Mouse (Mus musculus) ES-Bruce4 (cell line): ENCODE results near the gene Iqcf6. TPM values are rescaled to one million over a fixed set of nuclear protein-coding genes. Genes with fewer than 3 reads are reported as not detected.

ENCODE experiments used
- H3K27ac ChIP-seq: 2 replicates; pipeline ENCODE4 v1.5.1; 2012; ENCODE audit warnings: low read length, inconsistent platforms; ENCODE audit not compliant: insufficient read depth
- H3K27me3 ChIP-seq: 2 replicates; pipeline ENCODE4 v1.6.1; 2012; ENCODE audit warnings: mild to moderate bottlenecking, low read length, inconsistent platforms; ENCODE audit not compliant: control insufficient read depth, poor library complexity, insufficient read depth, severe bottlenecking
- H3K36me3 ChIP-seq: 2 replicates; pipeline ENCODE4 v1.6.1; 2012; ENCODE audit warnings: inconsistent platforms, mild to moderate bottlenecking, low read length, moderate library complexity; ENCODE audit not compliant: control insufficient read depth, poor library complexity, insufficient read depth, severe bottlenecking
- H3K4me1 ChIP-seq: one replicate; pipeline ENCODE4 v1.8.1; 2011; ENCODE audit warnings: low read length; ENCODE audit not compliant: control insufficient read depth, insufficient read depth
- H3K4me3 ChIP-seq: 2 replicates; pipeline ENCODE4 v1.5.1; 2011; ENCODE audit warnings: low read depth, mild to moderate bottlenecking, low read length
- H3K9ac ChIP-seq: 2 replicates; pipeline ENCODE4 v1.6.1; 2012; ENCODE audit warnings: low read depth, mild to moderate bottlenecking, inconsistent platforms; ENCODE audit not compliant: poor library complexity, severe bottlenecking
- H3K9me3 ChIP-seq: replicated peaks from 2 replicates; pipeline ENCODE4 v1.6.1; 2012; ENCODE audit warnings: mild to moderate bottlenecking, low read length, inconsistent platforms; ENCODE audit not compliant: control insufficient read depth, poor library complexity, insufficient read depth, severe bottlenecking
- CTCF ChIP-seq: IDR thresholded peaks from one replicate; pipeline ENCODE4 v1.8.1; 2011; ENCODE audit warnings: low read depth, low read length
- EP300 ChIP-seq: IDR thresholded peaks from 2 replicates; pipeline ENCODE4 v1.6.1; 2011; ENCODE audit warnings: low read depth, low read length; ENCODE audit not compliant: insufficient read depth
- POLR2A ChIP-seq: IDR thresholded peaks from one replicate; pipeline ENCODE4 v1.8.1; 2011; ENCODE audit warnings: low read length; ENCODE audit not compliant: insufficient read depth
- polyA plus RNA-seq: library from polyadenylated mRNA; stranded (reverse); fragments of >200 nt; gene quantifications from 2 replicates; pipeline ENCODE4 v1.2.4, GENCODE M21; 2011; ENCODE audit warnings: low read depth; ENCODE audit not compliant: missing spikeins, insufficient read depth, insufficient read length

Iqcf6 gene
- polyA plus RNA-seq, 1 experiment: not detected

DNA sequence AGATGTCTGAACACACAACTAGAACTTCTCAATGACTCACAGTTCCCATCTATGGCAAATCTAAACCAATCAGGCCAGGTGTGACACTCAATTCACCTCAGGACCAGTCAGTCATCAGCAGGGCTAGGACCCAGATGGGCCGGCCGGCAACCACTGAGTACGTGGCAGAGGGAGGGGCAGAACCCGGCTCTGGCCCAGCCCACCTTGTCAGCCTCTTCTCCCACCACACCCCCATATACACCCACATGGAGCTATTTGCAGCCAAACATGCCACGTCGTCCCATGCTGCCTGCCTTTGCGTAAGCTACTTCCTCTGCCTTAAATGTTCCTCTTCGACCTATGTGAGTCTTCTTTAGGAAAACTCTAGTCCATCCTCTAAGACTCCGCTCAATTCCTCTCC, 49.6 kb downstream of the Iqcf6 start:
- Histone ChIP-seq H3K4me3 (no peak overlapping the region), H3K27me3 (no peaks in the 10 kb centered on the region), H3K27ac (no peak overlapping the region), H3K9me3 (no peaks in the 10 kb centered on the region), H3K9ac (no peak overlapping the region), H3K36me3 (peaks cover 28% of the 10 kb centered on the region), H3K4me1 (no peaks in the 10 kb centered on the region)
- TF ChIP-seq EP300: no peak
- TF ChIP-seq CTCF: no peak
- no peak for TF ChIP-seq POLR2A

GRCm38 (mm10) chr9:106676571-106676970, 50.2 kb downstream of the Iqcf6 start:
- Histone ChIP-seq H3K4me3 (no peak overlapping the region), H3K9me3 (no peaks in the 10 kb centered on the region), H3K9ac (no peak overlapping the region), H3K27me3 (no peaks in the 10 kb centered on the region), H3K4me1 (no peaks in the 10 kb centered on the region), H3K27ac (no peak overlapping the region), H3K36me3 (peaks cover 28% of the 10 kb centered on the region)
- no peak for TF ChIP-seq CTCF
- no peak for TF ChIP-seq POLR2A
- no peak for TF ChIP-seq EP300

Other genes with a start within 250 kb of the Iqcf6 start
- 237 and 294 TPM in 2 replicates for gene Rpl29, start 197.1 kb upstream of the Iqcf6 start, polyA plus RNA-seq
- gene Acy1, start 188.3 kb upstream of the Iqcf6 start, polyA plus RNA-seq: 33.9 and 36.0 TPM in 2 replicates
- gene Abhd14b, start 179.1 kb upstream of the Iqcf6 start, polyA plus RNA-seq: 6.7 and 7.5 TPM in 2 replicates
- gene Abhd14a, start 178.9 kb upstream of the Iqcf6 start, polyA plus RNA-seq: 35.1 and 35.5 TPM in 2 replicates
- 99.2 and 115 TPM in 2 replicates for gene Pcbp4, start 173.3 kb upstream of the Iqcf6 start, polyA plus RNA-seq
- 0.30 and 0.44 TPM in 2 replicates for gene Gpr62, start 160.6 kb upstream of the Iqcf6 start, polyA plus RNA-seq
- 82.1 and 89.4 TPM in 2 replicates for gene Rrp9, start 150.6 kb upstream of the Iqcf6 start, polyA plus RNA-seq
- gene Parp3, start 149.6 kb upstream of the Iqcf6 start, polyA plus RNA-seq: 5.1 and 8.0 TPM in 2 replicates
- not detected in 2 replicates for gene Iqcf1, start 126.6 kb upstream of the Iqcf6 start, polyA plus RNA-seq
- not detected in 2 replicates for gene Iqcf5, start 112.0 kb upstream of the Iqcf6 start, polyA plus RNA-seq
- gene Iqcf3, start 65.0 kb upstream of the Iqcf6 start, polyA plus RNA-seq: not detected in 2 replicates
- gene Iqcf4, start 55.6 kb upstream of the Iqcf6 start, polyA plus RNA-seq: not detected in 2 replicates
- not detected in 2 replicates for gene Grm2, start 29.5 kb downstream of the Iqcf6 start, polyA plus RNA-seq
- 30.8 and 38.7 TPM in 2 replicates for gene Tex264, start 59.3 kb downstream of the Iqcf6 start, polyA plus RNA-seq
- gene Rad54l2, start 162.6 kb downstream of the Iqcf6 start, polyA plus RNA-seq: 34.6 and 38.8 TPM in 2 replicates
- 65.9 and 70.7 TPM in 2 replicates for gene Dcaf1, start 195.3 kb downstream of the Iqcf6 start, polyA plus RNA-seq